Mouse (Mus musculus) forebrain, embryonic 15.5 days (tissue): ENCODE data around the gene Lime1. TPM values are rescaled to one million over a fixed set of nuclear protein-coding genes. Genes with fewer than 3 reads are reported as not detected.

Source experiments
- ATAC-seq: fragments of 200-750 bp; cut with Nextera tagmentation; replicated peaks from 2 replicates; pipeline ENCODE4 v1.8.0; 2017; ENCODE audit warnings: mild to moderate bottlenecking, moderate TSS enrichment, moderate library complexity
- H3K27ac ChIP-seq: fragments of 300-500 bp; sonication (generic); replicated peaks from 2 replicates; pipeline ENCODE4 v1.5.1; 2015; ENCODE audit warnings: mild to moderate bottlenecking, inconsistent platforms
- H3K27me3 ChIP-seq: fragments of 300-500 bp; sonication (generic); 2 replicates; pipeline ENCODE4 v1.6.1; 2015; ENCODE audit warnings: inconsistent platforms
- H3K36me3 ChIP-seq: fragments of 300-500 bp; sonication (generic); 2 replicates; pipeline ENCODE4 v1.6.1; 2015; ENCODE audit warnings: mild to moderate bottlenecking, inconsistent platforms
- H3K4me1 ChIP-seq: fragments of 300-500 bp; sonication (generic); 2 replicates; pipeline ENCODE4 v1.6.1; 2015; ENCODE audit warnings: inconsistent platforms
- H3K4me2 ChIP-seq: fragments of 300-500 bp; sonication (generic); replicated peaks from 2 replicates; pipeline ENCODE4 v1.6.1; 2015; ENCODE audit warnings: mild to moderate bottlenecking, inconsistent platforms
- H3K4me3 ChIP-seq: fragments of 300-500 bp; sonication (generic); 2 replicates; pipeline ENCODE4 v1.5.1; 2015; ENCODE audit warnings: mild to moderate bottlenecking, inconsistent platforms
- H3K9ac ChIP-seq: fragments of 300-500 bp; sonication (generic); replicated peaks from 2 replicates; pipeline ENCODE4 v1.6.1; 2015; ENCODE audit warnings: mild to moderate bottlenecking, inconsistent platforms
- H3K9me3 ChIP-seq: fragments of 300-500 bp; sonication (generic); 2 replicates; pipeline ENCODE4 v1.6.1; 2016; ENCODE audit warnings: inconsistent platforms
- WGBS: fragments of 180-500 bp; shearing (Covaris S2); methylation state at CpG from one replicate; pipeline ENCODE4 v1.1.7; 2015; ENCODE audit warnings: mixed read lengths; 5-methylcytosine and 5-hydroxymethylcytosine counted together
- polyA plus RNA-seq: library from polyadenylated mRNA; unstranded; fragments of >200 nt; fragmentation: Nextera tagmentation; extraction: Ambion mirVana; gene quantifications from 2 replicates; pipeline ENCODE4 v1.2.1, GENCODE M21; 2015

Lime1 gene
- polyA plus RNA-seq, 1 experiment from 2014 or later, result 45.7 TPM

- Histone ChIP-seq H3K4me1 (no peaks in the 10 kb centered on the region), H3K27ac (no peak overlapping the region), H3K9me3 (no peaks in the 10 kb centered on the region), H3K27me3 (no peaks in the 10 kb centered on the region), H3K36me3 (peaks cover 7% of the 10 kb centered on the region; the same call in 1 of the 2 replicates), H3K9ac (no peak overlapping the region), H3K4me3 (no peak overlapping the region), H3K4me2 (no peak overlapping the region)
- WGBS, result 95% methylated on average over 3 of the region's 3 CpGs
- ATAC-seq, result no peak
Observed at GRCm38 (mm10) chr2:181394086-181394485, 14.2 kb downstream of the Lime1 start.

DNA sequence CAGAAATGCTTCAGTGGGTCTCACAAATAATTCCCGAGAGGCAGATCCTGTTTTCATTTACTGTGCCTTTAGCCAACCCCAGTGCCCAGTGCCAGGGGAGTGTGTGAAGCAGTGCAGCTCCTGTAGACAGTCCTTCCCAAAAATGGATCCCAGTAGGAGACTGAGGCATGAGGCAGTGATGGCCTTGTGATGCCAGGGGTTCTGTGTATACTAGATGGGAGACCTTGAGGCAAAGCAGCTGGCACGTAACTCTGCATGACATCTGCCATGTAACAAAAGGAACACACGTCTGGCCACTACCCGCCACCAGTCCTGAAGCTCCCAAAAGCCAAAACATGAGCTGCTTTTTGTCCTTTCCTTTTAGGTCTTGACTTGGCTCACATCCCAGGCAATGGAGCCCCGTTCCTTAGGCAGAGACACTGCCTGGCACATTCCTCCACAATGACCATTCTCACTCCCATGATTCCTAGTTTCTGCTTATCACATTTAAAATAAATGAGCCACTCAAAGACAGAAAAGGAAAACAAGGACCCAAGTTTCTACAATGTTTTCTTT lies 17.4 kb downstream of the Lime1 start:
- Histone ChIP-seq H3K4me3 (no peak overlapping the region), H3K4me1 (no peaks in the 10 kb centered on the region), H3K9ac (no peak overlapping the region), H3K27me3 (no peaks in the 10 kb centered on the region), H3K9me3 (no peaks in the 10 kb centered on the region), H3K27ac (no peak overlapping the region), H3K36me3 (no peaks in the 10 kb centered on the region), H3K4me2 (no peak overlapping the region)
- ATAC-seq, result no peak
- WGBS, result 42% methylated on average over 5 of the region's 5 CpGs

- Histone ChIP-seq H3K4me3 (no peak overlapping the region), H3K9me3 (no peaks in the 10 kb centered on the region), H3K36me3 (no peaks in the 10 kb centered on the region), H3K9ac (no peak overlapping the region), H3K4me2 (no peak overlapping the region), H3K27me3 (no peaks in the 10 kb centered on the region), H3K27ac (no peak overlapping the region), H3K4me1 (no peaks in the 10 kb centered on the region)
- ATAC-seq, result no peak
- 41% methylated on average over 1 of the region's 1 CpGs for WGBS
Observed at GRCm38 (mm10) chr2:181401497-181401896, 21.6 kb downstream of the Lime1 start.

- no peaks in the 10 kb centered on the region for H3K36me3 ChIP-seq
- no peaks in the 10 kb centered on the region for H3K4me1 ChIP-seq
- ATAC-seq, result no peak
- H3K4me2 ChIP-seq, result no peak overlapping the region
- no peaks in the 10 kb centered on the region for H3K27me3 ChIP-seq
- no peaks in the 10 kb centered on the region for H3K9me3 ChIP-seq
- no peak overlapping the region for H3K27ac ChIP-seq
- H3K9ac ChIP-seq, result no peak overlapping the region
- no peak overlapping the region for H3K4me3 ChIP-seq
- 91% methylated on average over 3 of the region's 3 CpGs for WGBS
Observed at GRCm38 (mm10) chr2:181403722-181404121, 23.8 kb downstream of the Lime1 start.

GRCm38 (mm10) chr2:181409643-181410042 lies 29.8 kb downstream of the Lime1 start:
- Histone ChIP-seq H3K36me3 (no peaks in the 10 kb centered on the region), H3K27me3 (no peaks in the 10 kb centered on the region), H3K4me1 (no peaks in the 10 kb centered on the region), H3K9me3 (no peaks in the 10 kb centered on the region), H3K4me3 (no peak overlapping the region), H3K9ac (no peak overlapping the region), H3K27ac (no peak overlapping the region), H3K4me2 (no peak overlapping the region)
- ATAC-seq, result no peak
- WGBS, result 87% methylated on average over 7 of the region's 7 CpGs

DNA sequence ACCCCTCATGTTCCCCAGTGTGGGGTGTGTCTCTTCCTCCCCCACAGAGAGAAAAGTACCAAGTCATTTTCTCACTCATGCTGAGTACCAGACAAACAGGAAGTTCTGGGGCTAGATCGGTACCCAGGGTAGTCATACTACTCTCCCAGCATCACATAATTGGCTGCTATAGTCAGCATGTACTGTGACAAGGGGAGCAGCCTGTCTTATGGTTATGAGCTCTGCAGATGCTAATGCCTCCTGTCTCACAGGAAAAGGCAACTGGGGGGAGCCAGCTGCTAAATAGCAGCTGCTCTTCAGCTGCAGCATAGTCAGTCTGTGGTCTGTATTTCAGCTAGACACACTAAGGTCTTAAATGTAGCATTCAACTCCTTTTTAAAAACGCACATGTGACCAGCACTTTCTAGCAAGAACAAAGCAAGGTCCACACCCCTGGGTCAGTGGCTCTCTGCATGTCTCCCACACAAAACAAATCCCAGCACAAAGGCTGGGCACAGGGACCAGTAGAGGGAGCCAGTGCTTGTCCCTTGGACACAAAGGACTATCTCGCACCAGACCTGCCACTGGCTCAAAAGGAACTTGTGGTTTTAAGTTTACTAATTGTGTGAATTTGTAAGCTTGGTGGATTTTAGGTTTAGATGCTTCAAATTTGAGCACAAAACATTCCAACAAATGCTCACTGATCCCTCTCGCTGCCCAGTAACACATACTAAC lies 31.0 kb downstream of the Lime1 start:
- WGBS, result 33% methylated on average over 4 of the region's 4 CpGs
- H3K36me3 ChIP-seq, result no peaks in the 10 kb centered on the region

DNA sequence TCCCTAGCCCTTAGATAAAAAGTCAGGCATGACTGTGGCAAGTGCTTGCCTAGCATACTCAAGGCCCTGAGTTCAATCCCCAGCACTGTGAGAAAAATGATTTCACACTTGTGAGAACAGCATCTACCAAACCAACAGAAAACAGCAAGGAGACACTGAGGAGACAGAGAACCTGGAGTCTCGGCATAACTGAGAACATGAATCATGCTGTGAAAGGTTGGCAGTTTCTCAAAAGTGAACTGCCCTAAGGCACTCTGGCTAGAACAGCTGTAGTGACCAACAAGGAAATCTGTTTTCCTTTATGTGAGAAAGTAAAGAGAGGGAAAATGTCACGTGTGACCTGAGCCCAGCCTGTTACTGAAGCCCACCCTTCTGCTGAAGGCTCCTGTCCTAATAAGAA lies 33.3 kb downstream of the Lime1 start:
- no peak for ATAC-seq
- H3K4me3 ChIP-seq, result no peak overlapping the region
- H3K27me3 ChIP-seq, result no peaks in the 10 kb centered on the region
- H3K36me3 ChIP-seq, result no peaks in the 10 kb centered on the region
- WGBS, result 40% methylated on average over 2 of the region's 2 CpGs
- H3K4me2 ChIP-seq, result no peak overlapping the region
- H3K4me1 ChIP-seq, result no peaks in the 10 kb centered on the region
- no peak overlapping the region for H3K27ac ChIP-seq
- no peak overlapping the region for H3K9ac ChIP-seq
- no peaks in the 10 kb centered on the region for H3K9me3 ChIP-seq

More for the DNA sequence above, 31.0 kb downstream of the Lime1 start:
- ATAC-seq, result no peak
- Histone ChIP-seq H3K9me3 (no peaks in the 10 kb centered on the region), H3K4me1 (no peaks in the 10 kb centered on the region), H3K4me2 (no peak overlapping the region), H3K4me3 (no peak overlapping the region), H3K9ac (no peak overlapping the region), H3K27me3 (no peaks in the 10 kb centered on the region), H3K27ac (no peak overlapping the region)

GRCm38 (mm10) chr2:181415945-181416344 lies 36.1 kb downstream of the Lime1 start:
- Histone ChIP-seq H3K27me3 (no peaks in the 10 kb centered on the region), H3K36me3 (no peaks in the 10 kb centered on the region), H3K9me3 (no peaks in the 10 kb centered on the region), H3K4me2 (no peak overlapping the region), H3K4me3 (no peak overlapping the region), H3K9ac (no peak overlapping the region), H3K27ac (no peak overlapping the region), H3K4me1 (peaks cover 5% of the 10 kb centered on the region; the same call in 1 of the 2 replicates)
- ATAC-seq, result no peak
- 66% methylated on average over 3 of the region's 3 CpGs for WGBS

DNA sequence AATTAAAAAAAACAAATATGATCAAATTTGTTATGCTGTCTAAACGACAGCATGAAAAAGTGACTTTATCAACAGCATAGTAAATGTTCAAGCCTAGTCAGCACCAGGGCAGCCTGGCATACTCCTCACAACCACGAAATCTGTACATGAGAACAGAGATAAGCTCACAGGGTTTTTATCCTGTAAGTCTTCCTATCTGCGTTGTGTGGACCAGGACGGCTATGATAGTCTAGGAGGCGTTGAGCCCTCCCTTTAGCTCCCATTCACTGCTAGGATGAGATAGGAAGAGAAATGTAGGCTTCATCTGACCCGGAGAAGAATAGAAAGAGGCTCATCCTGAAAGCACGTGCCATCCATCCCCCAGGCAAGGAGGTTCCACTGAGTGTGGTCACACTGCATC lies 39.5 kb downstream of the Lime1 start:
- H3K9me3 ChIP-seq, result no peaks in the 10 kb centered on the region
- ATAC-seq, result no peak
- 87% methylated on average over 7 of the region's 7 CpGs for WGBS

GRCm38 (mm10) chr2:181420426-181420825 lies 40.5 kb downstream of the Lime1 start:
- no peak overlapping the region for H3K4me3 ChIP-seq
- H3K27me3 ChIP-seq, result no peaks in the 10 kb centered on the region
- H3K4me1 ChIP-seq, result peaks cover 5% of the 10 kb centered on the region; the same call in 1 of the 2 replicates
- WGBS, result 79% methylated on average over 4 of the region's 4 CpGs
- no peak overlapping the region for H3K4me2 ChIP-seq
- ATAC-seq, result no peak
- peaks cover 4% of the 10 kb centered on the region for H3K36me3 ChIP-seq
- H3K27ac ChIP-seq, result no peak overlapping the region
- no peak overlapping the region for H3K9ac ChIP-seq
- H3K9me3 ChIP-seq, result no peaks in the 10 kb centered on the region

More for the DNA sequence above, 39.5 kb downstream of the Lime1 start:
- Histone ChIP-seq H3K4me3 (no peak overlapping the region), H3K36me3 (peaks cover 4% of the 10 kb centered on the region), H3K27me3 (no peaks in the 10 kb centered on the region), H3K4me2 (no peak overlapping the region), H3K9ac (no peak overlapping the region), H3K4me1 (peaks cover 5% of the 10 kb centered on the region; the same call in 1 of the 2 replicates), H3K27ac (no peak overlapping the region)

DNA sequence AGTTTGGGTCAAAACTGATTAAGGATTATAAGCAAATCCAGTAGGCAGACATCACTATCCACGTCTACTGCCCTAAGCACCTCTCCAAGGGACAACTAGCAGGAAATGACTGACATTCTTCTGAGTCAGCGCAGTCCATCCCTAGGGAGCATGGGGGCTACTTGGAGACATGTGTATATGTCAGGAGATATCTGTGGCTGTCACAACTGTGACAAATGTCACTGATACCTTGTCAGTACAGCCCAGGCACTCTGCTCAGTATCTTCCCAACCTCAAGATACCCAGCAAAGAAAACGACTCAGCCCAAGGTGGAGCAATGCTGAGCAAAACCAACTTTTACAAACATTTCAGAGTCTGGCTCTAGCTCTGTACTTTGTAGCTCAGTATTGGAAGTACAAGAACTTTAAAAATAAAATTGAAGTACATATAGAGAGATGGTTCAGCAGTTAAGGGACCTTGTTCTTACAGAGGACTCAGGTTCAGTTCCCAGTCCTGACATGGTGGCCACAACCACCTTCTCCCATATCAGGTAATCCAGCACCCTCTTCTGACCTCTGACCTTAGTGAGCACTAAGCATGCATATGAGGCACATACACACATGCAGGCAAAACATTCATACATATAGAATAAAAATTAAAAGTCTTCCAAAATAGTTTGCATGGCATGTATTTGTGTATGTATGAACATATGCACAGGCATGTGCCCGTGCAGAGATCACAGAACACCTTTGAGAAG lies 41.2 kb downstream of the Lime1 start:
- Histone ChIP-seq H3K27ac (no peak overlapping the region), H3K9ac (no peak overlapping the region), H3K27me3 (no peaks in the 10 kb centered on the region), H3K4me3 (no peak overlapping the region), H3K4me2 (no peak overlapping the region), H3K36me3 (peaks cover 4% of the 10 kb centered on the region), H3K9me3 (no peaks in the 10 kb centered on the region), H3K4me1 (peaks cover 5% of the 10 kb centered on the region; the same call in 1 of the 2 replicates)
- no peak for ATAC-seq
- WGBS, result 86% methylated on average over 4 of the region's 4 CpGs

DNA sequence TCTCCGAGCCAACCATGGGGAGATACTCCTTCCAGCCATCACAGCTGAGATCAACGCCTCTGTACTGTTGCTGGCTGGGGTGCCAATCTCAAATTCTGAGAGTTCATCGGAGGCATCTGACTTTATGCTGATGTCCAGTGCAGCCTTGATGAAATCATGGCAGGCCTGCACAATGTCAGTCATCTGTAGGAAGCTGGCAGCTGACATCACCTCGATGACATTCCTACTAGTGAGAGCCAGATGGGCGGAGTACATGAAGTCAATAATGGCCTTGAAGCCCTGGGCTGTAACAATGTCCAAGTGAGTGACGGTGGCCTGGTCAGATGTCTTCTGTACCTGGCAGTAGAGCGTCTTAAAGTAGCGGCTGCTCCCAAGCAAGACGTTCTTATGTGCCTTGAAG lies 44.0 kb downstream of the Lime1 start:
- no peaks in the 10 kb centered on the region for H3K9me3 ChIP-seq
- no peak overlapping the region for H3K4me2 ChIP-seq
- no peak for ATAC-seq
- H3K36me3 ChIP-seq, result peaks cover 4% of the 10 kb centered on the region
- no peaks in the 10 kb centered on the region for H3K27me3 ChIP-seq
- WGBS, result 95% methylated on average over 9 of the region's 9 CpGs
- no peak overlapping the region for H3K27ac ChIP-seq
- no peak overlapping the region for H3K4me3 ChIP-seq
- H3K4me1 ChIP-seq, result peaks cover 5% of the 10 kb centered on the region; the same call in 1 of the 2 replicates
- H3K9ac ChIP-seq, result no peak overlapping the region
